Mouse (Mus musculus) embryo, embryonic 10.5 days (tissue): ENCODE measurements around the gene Lima1.

Experiments
- DNase-seq: peaks from one replicate; pipeline ENCODE4 v3.0.0-alpha.2; 2015; ENCODE audit warnings: low spot score

Lima1 gene

DNA sequence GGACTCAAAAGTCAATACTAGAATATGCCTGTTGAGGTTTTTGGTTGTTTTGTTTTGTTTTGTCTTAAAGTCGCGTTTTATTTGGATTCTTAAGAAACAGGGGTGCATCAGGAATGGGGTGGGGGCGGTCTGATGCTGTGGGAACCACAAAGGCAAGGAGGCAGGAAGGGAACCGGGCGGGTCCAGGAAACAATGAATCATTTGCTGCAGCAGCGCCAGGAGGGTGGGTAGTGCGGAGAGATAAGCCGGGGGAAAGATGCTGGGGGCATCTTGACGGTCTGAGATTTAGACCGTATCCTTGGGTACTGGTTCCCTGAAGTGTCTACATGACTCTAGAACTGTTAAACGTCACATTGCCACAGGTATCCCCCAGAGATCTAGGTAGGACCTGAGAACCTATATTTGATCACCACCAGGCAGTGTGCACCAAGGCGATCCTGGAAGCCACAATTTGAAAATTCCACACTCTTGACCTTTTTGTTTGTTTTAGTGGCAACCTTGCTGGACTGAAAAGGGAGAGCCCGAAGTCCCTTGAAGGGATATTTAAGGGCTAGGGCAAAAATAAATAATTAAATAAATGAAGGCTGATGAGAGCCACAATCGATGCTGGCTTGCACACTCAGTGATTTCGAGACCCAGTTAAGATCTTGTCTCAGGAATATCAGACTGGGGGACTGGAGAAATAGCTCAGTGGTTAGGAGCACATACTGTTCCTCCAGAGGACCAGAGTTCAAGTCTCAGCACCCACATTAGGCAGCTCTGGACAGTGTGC lies 8.6 kb downstream of the Lima1 start:
- no peak for DNase-seq

DNA sequence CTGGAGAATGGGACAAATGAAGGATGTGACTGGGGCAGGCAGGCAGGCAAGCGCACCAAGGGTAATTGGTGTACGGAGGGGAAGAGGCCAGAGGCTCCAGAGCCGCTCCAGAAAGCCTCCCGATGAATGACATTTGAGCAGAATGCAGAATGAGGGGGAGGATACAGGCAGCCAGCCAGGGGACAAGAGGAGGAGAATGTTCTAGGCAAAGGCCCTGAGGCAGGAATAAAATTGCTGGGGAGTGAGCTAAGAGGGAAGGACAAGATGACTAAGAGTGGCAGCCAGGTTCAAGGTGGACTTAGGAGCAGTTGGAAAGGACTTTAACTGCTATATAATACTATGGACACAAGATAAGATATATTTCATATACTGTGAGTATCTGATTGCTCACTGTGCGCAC lies 9.3 kb downstream of the Lima1 start:
- DNase-seq, result no peak

DNA sequence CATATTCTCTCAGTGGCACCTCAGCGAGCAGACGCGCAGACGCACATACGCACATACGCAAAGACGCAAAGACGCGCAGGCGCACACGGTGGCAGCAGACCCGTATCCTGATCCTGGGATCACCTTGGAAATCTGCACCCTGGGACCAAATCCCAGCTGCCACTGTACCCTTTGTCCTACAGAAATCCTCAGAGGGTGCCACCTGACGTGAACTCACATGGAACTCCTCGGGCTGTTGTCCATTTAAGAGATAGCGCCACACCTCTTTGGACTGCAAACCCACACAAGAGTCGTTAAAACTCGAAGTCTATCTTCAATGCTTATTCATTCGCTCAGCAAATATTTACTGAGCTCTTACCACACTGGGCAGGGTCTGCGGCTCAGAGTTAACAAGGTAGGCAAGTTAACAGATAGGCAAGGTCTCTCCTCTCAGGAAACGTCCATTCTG lies 9.7 kb downstream of the Lima1 start:
- DNase-seq, result no peak

DNA sequence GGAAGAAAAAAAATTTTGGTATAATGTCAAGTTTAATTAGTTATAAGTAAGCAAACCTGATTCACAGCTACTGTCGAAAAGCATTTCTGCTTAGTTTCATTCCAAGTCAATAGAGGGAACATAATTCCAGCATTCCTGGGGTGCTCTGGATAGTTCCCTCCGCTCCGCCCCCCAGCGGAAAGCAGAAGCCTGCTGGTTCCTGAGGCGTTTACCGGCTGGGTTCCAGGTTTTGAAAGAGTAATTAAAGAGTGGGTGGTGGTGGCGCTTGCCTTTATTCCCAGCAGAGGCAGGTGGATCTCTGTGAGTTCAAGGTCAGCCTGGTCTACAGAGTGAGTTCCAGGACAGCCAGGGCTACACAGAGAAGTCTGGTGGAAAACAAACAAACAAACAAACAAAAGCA lies 10.2 kb downstream of the Lima1 start:
- DNase-seq, result no peak

DNA sequence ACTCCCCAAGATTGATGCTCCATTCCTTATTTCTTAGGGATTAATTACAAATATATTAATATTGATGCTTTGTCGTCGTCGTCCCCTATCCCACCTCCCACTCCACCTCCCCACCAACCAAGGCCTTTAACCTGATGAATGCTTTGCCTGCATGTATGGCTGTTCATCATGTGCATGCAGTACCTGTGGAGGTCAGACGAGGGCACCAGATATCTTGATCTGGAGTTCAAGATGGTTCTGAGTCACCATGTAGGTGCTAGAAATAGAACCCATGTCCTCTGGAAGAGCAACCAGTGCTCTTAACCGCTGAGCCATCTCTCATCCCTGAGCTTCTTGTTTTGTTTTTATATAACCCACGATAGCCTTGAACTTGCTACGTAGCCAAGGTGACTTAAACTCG lies 11.5 kb downstream of the Lima1 start:
- no peak for DNase-seq

DNA sequence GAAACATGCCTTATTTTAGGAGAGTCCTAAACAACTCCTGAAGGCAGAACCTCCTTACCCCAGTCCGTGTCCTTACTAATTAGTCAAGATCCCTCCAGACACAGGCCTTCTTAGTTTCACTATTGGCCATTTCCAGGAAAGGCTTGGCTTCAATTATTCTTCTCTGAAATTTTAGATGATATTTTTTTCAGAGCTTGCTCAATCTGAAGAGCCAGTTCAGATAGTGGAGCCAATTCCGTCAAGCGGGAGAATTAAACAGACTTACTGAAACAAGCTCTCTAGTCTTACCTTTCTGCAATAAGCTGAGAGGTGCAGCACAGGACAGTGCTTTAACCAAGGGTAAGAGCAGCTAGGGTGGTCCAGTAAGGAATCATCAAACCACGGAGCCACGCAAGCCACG lies 11.9 kb downstream of the Lima1 start:
- DNase-seq, result no peak

DNA sequence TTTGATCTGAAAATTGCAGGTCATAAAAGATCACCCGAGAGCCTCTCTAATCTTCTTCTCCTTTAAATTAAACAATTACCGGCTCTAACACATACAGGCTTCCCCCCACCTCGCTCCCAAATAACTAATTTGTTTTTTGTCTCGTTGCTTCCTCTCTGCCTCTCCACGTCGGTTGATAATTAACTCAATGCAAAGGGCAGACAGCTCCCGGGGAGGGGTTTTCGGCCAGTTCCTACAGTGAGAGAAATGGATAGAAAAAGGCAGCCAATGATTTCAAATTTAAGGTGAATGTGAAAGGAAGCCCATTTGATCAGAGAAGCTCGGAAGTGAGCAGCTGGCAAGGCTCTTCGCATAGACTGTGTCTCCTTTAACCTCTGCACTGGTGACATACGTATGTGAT lies 12.8 kb downstream of the Lima1 start:
- no peak for DNase-seq

DNA sequence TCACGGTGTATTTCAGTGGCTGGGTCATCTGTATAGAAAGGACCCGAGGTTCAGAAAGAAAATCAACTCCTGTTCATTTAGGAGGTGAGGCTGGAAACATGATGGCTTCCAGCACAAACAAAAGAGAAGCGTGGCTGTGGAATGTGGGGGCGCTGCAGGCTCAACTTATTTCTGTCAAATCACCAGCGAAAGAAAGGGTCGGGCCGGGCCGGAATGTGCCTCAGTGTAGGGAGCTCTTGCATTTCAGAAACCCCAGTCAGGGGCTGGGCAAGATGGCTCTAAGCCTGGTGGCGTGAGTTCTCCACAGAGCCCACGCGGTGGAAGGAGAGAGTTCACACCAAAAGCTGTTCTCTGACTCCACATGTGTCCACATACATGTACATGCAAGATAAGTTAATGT lies 13.3 kb downstream of the Lima1 start:
- DNase-seq, result peak; percentile 58

DNA sequence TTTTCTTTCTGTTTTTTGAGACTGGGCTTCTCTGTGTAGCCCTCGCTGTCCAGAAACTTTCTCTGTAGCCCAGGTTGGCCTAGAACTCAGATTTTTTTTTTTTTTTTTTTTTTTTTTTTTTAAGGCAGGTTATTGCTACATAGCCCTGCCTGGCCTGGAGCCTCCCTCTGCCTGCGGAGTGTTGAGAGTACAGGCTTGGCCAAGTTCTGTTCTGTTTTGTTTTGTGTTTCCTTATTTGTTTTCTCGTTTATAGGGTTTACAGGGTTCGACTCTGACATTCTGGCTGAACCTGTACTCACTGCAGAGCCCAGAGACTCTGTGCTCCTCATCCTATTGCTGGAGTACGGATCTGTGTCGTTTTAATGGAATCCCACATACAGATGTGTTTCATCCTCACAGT lies 13.7 kb downstream of the Lima1 start:
- no peak for DNase-seq

DNA sequence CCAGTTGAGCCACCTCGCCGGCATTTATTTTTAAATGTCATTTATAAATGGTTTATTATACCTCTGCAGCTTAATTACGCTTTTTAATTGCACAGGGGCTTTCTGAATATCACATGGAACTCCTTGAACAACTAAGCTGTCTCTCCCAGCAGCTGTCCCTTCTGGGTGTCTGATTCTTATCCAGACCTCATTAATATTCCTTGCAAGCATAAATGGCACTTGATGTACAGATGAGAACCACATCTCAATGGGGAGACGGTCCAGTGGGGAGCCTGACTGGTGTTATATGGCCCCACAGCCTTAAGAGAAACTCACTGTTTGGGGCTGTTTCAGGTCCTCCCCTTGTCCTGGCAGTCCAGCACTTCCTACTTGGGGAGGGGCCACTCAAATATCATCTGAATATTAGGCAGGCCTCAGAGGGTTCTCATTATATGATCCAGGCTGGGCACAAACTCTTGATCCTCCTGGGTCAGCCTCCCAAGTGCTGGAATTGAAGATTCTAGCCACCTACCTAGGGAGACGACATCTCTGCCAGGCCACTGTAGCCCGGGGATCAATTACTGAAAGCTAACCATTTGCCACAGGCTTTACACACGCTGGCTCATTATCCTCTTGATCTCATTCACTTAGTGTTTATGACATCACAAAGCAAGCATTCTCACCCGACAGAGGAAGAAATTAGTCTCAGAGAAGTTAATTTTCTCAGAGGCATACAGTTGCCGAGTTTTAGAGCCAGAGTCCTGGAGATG lies 15.4 kb downstream of the Lima1 start:
- no peak for DNase-seq

DNA sequence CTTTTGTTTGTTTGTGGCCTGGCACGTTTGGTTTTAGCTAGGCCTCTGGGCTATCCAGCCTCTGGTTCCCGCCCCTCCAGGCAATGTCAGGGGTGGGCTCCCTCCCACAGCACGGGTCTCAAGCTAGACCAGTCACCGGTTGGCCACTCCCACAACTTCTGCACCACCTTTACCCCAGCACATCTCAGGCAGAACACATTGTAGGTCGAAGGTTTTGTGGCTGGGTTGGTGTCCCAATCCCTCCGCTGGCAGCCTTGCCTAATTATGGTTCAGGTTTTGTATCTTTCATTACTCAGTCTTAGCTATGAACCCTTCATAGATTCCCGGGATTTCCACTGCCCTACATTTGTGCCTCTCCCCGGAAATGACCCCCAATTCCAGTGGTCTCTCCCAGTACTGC lies 17.8 kb downstream of the Lima1 start:
- DNase-seq, result no peak

DNA sequence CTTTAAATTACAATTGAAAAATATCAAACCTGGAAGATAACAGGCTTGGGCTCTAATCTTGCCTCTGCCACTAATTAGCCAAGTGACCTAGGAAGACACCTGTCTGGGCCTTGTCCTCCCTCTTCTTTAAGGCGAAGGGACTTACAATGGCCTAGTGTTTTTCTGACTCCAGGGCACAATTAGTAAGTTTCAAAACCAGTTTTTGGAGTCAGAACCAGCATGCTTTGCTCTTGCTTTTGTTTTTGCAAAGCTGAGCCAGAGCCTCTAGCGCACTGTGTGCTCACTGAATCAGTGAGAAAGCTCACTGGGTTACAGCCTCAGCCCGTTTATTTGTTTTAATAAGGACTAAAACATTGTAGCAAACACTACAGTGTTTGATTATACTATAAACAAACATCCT lies 20.1 kb downstream of the Lima1 start:
- DNase-seq, result no peak

DNA sequence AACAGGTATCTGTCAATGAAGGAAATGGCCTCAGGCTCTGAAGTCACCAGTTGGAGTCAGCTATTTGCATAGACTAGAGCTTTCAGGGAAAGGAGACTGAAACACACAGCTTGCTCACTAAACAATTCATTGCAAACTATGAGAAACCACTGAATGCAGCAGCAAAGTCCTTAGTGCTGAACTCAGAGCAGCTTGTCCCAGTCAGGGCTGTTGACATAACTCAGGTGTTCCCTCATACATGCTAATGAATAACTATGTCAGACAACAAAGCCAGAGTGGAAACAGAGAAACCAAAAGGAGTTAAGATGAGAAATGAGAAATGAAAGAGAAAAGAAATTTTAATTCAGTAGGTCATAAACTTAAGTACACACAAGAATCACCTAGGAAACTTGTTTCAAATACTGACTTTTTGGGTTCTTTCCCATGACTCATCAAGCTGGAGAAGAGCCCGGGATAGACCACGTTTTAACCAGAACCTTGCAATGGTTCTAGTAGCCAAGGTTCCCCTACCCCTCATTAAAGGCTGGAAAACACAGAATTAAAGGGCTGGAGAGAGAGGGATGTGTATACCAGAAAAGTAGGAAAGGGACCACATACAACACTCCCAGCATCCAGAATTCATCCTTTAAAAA lies 22.5 kb downstream of the Lima1 start:
- no peak for DNase-seq

DNA sequence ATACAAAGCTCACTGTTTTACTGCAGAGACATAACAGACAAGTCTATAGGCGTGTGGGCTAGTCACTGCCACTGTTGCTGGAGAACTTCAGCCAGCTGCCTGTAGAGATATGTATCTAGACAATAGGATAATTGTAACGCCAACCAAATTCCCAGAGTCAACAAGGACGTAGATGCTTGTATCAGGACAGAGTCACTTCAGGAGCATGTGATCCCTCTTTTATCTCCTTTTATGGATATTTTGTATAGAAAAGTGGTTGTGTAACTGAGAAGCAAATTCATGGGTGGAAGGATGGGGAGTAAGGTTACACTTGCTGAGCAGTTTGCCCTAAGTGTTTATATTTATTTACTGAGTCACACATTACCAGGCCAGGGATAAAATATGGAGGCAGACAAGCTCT lies 25.0 kb downstream of the Lima1 start:
- DNase-seq, result no peak

DNA sequence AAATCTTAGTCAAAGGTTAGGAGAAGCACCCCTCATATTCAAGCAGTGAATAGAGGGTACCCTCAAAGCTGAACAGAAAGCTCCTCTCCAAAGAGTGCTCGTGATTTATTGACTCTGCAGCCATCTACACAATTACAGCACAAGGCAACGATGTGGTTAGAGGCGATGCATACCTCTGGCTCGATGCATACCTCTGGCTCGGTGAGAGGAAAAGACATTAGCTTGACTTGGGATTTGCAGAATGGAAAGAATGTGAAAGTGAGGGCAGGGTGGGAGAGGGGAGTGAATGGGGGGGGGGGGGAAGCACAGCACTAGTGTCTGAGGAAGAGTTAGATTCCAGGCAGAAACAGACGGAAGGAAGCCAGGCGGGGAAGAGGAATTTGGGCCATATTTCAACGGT lies 27.3 kb downstream of the Lima1 start:
- no peak for DNase-seq

DNA sequence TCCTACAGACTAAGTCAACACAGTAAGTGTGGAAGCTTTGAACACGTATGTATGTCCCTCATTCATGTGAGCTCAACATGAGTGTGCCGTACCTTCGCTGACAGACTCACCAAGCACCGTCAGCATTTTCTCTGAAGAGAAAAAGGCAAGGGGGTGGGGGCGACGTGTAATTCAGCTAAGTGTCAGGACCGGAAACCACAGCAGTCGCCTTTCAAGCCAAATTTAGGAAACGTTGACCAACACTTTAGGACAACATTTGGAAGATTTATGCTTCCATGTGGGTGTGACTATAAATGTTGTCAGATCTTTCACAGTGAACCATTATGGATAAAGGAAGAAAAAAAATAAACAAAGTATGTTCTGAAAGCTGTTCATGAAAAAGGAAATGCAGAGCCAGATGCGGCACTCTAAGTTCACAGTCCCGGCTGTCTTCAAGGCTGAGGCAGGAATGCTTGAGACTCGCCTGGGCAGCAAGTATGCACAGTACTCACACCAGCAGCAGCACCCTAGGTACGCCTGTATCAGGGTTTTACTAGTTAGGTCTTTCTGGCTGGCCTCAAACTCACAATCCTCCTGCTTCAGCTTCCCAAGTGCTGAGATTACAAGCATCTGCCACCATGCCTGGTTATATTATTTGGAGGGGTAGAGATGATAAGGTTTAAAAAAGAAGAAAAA lies 27.9 kb downstream of the Lima1 start:
- DNase-seq, result no peak

DNA sequence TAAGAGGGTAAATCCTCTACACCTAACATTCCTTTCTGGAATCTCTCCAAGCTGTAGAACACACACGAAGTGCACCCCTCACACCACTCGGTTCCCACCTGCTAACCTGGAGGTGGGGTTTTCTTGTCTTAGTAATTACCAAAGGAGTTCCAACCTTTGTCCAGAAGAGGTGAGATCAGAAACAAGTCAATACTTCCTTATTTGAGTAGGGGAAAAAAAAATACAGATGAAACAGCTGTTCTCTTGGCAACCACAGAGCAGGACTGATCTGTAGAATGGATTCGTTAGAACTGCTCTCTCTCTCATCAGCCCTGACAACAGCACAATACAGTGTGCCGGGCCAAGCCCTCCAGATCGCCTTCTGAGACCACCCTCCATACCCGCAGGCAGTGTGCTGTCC lies 28.6 kb downstream of the Lima1 start:
- no peak for DNase-seq

DNA sequence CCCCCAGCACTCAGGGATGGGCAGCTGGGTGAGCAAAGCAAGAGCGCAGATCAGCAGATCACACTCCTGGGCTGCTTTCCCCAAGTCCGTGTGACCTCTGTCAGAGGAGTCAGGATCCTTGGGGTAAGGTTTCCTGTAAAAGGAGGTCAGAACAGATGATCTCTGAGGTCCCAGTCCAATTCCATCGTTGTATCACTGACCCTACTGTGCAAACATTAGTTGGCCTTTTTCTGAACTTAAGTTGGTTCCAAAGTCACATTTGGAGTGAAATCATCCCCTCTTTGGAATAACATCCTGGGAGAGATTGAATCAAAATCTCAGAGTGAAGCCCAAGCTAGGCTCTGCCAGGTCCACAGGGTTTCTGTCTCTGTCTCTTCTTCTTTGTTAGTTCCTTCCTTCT lies 31.4 kb downstream of the Lima1 start:
- DNase-seq, result no peak

DNA sequence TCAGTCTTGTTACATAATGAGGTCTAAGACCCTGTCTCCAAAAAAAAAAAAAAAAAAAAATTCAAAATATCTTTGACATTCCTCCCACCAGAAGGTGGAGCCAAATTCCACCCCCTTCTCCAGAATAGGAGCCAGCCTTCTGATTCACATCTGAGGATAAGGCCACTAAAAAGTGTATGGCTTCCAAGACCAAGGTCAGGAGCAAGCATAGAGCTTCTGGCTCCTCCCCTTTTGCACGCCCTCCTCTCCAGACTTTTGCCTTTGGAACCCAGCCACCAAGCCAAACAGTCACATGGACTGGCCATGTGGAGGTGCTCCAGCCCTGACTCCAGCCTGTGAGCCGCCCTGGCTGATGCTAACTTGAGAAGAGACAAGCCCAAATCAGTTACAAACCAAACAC lies 35.3 kb downstream of the Lima1 start:
- DNase-seq, result no peak

DNA sequence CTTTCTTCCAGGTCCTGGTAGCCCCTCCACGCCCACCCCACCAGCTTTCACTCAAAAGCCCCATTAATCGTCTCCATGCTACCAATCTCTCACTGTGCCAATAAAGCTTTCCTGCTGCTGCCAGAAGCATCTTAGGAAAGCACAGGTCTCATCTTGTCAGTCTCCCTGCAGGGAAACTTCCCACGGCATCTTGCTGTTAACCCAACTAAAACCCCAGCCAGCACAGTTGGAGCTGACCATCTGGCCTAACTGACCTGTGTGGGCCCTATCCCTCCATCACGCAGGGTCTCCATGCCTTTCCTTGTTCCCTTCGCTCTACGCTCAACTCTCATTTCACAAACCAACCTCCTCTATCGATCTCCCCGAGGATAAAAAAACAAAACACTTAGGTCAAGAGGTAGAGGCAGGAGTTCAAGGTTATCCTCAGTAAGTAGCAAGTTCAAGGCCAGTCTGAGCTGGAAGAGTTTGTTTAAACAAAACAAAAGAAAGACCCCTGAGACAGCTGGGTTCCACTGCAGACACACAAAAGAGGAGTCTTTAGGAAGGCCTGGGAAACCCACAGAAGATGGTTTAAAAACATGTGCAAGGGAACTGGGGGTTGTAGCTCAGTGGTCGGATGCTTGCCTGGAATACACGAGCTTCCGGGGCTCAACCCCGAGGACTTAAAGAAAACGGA lies 36.0 kb downstream of the Lima1 start:
- no peak for DNase-seq

DNA sequence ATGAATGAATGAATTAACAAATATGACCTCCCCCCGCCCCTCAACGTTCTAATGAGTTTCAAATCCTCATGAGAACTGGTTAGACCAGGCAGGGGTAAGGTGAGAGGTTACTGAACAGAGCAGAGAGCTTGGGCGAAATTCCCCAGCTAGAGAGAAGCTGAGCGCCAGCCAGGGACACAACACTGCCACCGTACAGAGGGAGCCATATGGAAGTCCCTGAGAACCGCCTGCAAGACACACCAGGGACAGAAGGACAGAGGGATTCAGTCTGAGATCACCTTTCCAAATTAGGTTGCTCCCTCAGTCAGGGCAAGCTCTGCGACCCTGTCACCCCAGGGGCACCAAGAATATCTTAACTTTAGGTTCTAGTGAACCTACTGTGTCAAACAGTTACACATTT lies 37.7 kb downstream of the Lima1 start:
- DNase-seq, result no peak

DNA sequence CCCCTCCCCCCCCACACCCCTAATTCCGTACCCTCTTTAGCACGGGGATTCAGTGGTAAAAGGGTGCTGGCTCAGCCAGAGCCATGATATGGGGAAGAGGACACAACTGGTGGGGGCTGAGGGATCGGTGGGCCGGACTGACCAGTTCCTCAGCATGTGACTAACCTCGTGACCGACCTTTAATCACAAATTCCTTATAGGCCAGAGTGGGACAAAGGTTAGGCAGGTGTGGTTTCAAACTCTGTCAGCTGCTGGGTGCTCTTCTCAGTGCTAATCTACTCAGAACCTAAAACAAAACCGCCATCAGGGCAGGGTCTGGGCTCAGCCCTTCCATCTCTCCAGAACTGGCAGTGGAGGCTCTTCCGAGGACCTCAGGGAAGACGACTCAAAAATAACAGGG lies 40.1 kb downstream of the Lima1 start:
- DNase-seq, result no peak
